Mouse (Mus musculus) ES-Bruce4 (cell line): ENCODE data around the gene Sept9.

Experiments
- CTCF ChIP-seq: IDR thresholded peaks from one replicate; pipeline ENCODE4 v1.8.1; 2011; ENCODE audit warnings: low read depth, low read length
- EP300 ChIP-seq: IDR thresholded peaks from 2 replicates; pipeline ENCODE4 v1.6.1; 2011; ENCODE audit warnings: low read depth, low read length; ENCODE audit not compliant: insufficient read depth
- POLR2A ChIP-seq: IDR thresholded peaks from one replicate; pipeline ENCODE4 v1.8.1; 2011; ENCODE audit warnings: low read length; ENCODE audit not compliant: insufficient read depth

DNA sequence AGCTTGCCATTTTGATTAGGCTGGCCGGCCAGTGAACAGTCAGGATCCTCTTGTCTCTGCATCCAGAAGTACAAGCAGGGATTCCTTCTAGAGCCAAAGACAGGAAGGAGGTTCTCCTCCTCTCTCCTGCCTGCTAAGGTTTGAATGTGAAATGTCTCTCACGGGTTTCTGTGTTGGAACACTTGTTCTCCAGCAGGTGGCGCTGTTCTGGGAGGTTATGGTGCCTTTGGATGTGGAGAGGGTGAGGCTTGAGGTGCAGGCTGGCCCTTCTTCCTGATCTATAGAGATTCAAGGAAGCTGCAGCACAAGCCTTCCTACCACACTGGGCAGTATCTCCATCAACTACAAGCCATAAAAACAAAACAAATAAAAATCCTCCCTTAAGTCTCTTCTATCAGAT, 167.0 kb downstream of the Sept9 start:
- TF ChIP-seq POLR2A (no peak), CTCF (peak; percentile 91), EP300 (no peak)
